Mouse (Mus musculus) cerebellum, adult 11 months (tissue): ENCODE measurements at regions not wholly inside any gene's neighbourhood (a gene's known extent, or its start where the extent isn't known, plus 50 kb on each side); places are given as distances from the start of the nearest gene placed in this dataset.

Experiments
- DNase-seq: peaks from one replicate; pipeline ENCODE4 v3.0.0; 2022

GRCm38 (mm10) chr12:106504285-106504684 lies 494.3 kb downstream of the Vrk1 start:
- DNase-seq, result no peak

- no peak for DNase-seq
Measured at GRCm38 (mm10) chr12:106514057-106514456, 504.0 kb downstream of the Vrk1 start.

DNA sequence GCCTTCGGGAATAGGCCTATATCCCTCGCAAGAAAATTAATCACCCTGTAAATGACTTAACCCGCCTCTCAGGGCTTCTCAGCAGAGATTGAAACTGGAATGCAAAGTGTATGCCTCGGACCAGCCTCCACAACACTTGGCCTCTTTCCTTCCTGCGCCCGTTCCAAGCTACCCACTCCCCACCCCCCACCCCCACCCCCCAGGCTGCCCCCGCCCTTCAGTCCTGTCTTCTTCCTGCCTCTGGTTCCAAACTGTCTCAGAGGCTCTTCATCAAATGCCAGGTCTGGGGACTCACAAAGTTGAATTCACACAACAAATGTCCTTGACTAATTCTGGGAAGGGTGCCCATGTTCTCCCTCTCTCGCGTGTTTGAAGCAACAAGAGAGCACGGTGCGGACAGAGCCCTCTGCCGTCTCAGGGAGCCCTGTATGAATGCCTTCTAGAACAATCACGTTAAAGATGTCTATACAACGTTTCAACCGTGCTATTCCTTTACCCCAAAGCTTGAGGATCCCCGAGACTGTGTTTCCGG lies 505.3 kb downstream of the Vrk1 start:
- DNase-seq, result no peak

- DNase-seq, result no peak
Measured at GRCm38 (mm10) chr12:106519141-106519540, 509.1 kb downstream of the Vrk1 start.

GRCm38 (mm10) chr12:106524411-106524810 lies 514.4 kb downstream of the Vrk1 start:
- DNase-seq, result no peak

DNA sequence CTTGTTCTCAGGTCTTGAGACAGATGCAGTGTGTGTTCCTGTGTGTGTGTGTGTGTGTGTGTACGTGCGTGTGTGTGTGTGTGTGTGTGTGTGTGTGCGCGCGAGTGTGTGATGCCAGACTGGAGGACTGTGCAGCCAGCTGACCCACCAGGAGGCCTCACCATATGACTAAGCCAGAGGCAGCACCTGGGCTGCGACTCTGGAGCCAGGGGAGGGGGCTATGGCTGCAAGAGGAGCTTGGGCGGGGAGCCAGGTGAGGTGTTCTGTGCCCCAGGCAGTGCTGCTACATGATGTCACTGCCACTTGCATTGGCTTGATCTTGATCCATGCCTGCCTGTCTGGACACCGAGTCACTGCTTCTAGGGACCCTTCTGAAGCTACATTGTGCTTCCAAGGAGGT lies 517.1 kb downstream of the Vrk1 start:
- no peak for DNase-seq

DNA sequence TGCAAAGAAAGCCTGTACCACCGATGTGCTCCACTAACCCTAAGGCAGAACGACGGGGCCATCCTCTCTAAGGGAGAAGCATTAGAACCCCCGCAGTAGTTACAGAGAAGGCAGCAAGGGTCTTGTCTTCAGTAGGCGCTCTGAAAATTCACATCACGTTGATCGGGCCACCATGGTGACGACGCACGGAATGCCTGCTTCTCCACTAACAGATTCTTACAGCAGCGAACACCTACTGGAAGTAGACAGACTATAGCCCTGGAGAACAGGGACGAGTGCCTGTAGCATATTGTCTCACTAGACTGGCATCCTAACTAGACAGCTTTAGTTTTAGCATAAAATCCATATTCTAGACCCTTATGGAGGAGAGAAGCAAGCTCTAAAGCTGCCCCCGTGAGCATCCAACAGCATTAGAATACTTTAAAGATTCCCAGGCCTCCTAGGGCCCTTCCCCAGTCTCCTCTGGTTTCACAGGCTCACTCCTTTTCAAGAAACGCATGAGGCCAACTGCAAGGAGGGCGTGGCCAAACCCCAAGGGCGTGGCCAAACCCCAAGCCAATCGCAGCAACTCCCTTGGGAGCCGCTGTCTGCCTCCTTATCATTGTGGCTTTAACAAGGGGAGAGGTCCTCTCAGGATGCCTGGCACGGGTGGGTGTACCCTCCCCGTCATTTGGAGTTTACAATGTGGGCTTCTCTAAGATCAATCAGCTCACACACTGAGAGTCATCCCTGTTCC lies 517.8 kb downstream of the Vrk1 start:
- no peak for DNase-seq

DNA sequence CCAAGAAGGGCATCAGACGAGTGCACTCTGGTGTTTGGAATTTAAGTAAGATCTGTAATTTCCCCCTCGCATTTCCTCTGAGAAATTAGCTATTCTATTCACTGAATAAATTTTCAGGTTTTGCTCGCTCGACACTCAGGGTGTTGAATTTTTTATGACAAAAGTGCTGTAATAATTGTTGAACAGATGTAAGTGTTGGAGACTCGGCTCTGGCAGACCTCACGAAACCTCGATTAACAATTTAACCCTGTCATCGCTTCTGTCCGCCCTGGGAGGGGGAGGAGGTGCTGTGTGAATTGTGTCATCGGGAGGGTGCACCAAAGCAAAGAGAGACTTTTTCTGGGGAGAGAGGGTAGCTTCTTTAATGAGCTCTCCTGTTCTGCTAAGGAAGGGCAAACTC lies 518.5 kb downstream of the Vrk1 start:
- no peak for DNase-seq

DNA sequence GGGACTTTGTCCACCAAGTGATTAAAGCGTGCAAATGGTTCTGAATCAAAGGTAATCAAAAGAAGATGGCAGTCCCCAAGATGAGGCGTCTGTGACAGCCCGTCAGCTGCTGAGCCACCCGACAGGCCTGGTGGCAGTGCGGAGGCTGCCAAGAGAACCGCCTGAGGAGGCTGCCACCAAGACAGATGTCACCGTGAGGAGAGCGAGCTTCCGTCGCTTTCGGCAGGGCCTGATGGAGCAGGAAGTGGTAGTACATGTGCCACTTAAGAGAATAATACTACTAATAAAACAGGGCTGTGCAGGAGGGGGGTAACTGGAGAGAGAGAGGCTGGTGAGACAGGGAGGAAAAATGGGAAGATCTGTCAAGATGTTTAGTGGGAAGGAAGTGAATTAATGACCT lies 519.1 kb downstream of the Vrk1 start:
- no peak for DNase-seq

DNA sequence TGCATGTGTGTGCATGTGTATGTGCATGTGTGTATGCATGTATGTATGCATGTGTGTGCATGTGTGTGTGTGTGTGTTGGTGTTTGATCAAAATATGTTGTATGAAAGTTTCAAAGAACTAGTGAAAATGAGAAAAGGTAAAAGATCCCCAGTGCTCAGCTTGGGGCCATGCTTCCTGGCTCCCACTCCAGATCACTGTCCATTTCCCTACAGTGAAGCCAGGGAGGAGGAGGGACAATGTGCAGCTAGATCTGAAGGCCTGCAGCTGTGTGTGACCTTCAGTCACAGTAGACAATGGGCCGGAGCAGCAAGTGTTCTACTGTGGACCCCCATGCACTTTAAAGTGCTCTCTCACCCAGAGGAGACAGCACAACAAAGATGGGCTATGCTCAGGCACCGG lies 525.1 kb downstream of the Vrk1 start:
- DNase-seq, result no peak

DNA sequence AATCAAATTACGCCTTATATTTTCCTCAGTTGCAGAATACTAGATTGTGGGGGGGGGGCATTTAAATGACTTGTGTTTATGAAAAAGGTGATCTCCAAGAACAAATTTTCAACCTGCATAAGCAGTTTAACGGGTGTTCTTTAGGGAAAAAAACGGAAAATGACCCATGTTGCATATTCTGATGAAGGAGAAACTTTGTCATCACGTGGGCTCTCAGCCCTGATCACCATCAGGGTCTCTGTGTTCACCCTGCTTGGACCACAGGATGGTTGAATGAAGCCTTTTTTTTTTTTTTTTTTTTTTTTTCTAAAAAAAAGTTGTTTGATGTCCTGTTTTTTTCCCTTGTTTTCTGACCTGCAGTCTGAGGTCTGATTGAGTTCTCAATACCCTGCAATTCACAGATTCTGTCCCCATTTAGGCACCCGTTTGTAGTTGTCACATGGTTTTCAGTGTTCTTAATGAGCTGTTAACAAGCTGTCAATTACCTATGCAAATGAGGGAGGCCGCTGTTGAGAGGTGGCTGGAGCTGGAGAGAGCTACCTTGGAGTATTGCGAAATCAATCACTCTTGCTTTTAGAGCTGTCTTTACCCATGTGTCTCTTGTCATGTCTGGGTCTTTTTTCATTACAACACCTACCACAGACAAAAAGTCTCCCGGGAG lies 525.7 kb downstream of the Vrk1 start:
- no peak for DNase-seq

- DNase-seq, result no peak
Measured at GRCm38 (mm10) chr12:106536289-106536636, 526.2 kb downstream of the Vrk1 start.

- DNase-seq, result no peak
Measured at GRCm38 (mm10) chr12:106540003-106540402, 530.0 kb downstream of the Vrk1 start.

- DNase-seq, result no peak
Measured at GRCm38 (mm10) chr12:106559566-106559965, 549.5 kb downstream of the Vrk1 start.

DNA sequence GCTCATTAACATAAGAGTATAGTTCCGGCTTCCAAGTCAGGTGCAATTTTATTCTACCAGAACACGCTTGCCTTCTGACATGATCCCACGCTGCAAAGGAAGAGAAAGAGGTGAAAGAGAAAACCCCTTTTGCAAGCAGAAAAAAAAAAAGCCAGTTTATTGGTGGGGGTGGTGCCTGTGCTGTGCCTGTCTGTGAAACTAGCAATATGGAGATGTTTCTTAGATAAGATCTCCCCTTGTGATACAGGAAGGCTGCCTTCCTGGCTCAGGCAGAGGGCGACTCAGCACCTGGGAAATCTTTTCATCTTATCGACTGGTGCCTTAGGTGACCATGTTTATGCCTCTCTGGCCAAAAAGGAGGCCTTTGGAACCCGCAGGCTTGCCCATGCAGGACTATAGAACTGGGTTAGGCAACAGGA lies 555.2 kb downstream of the Vrk1 start:
- DNase-seq, result no peak

GRCm38 (mm10) chr12:106566361-106566760 lies 556.3 kb downstream of the Vrk1 start:
- DNase-seq, result no peak

DNA sequence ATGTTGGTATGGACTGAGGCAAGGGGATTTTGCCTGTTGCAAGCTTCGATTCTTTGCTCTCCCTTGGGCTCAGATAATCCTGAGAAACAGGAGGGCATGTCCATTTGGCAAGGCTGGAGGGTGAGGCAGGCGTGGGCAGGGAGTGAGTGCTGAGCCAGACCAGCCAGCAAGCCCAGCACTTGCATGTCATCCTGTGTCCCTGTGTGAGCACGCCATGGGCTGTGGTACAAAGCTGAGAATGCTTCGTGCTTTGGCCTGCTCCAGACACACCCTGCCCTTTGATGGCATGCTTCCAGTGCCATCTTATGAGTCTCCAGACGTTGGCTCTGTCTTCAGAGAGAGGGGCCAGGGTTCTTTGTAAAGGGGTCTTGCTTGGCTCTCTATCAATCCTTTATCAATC lies 557.1 kb downstream of the Vrk1 start:
- no peak for DNase-seq

GRCm38 (mm10) chr12:106568541-106569085 lies 558.6 kb downstream of the Vrk1 start:
- DNase-seq, result no peak

GRCm38 (mm10) chr12:106572956-106573355 lies 562.9 kb downstream of the Vrk1 start:
- no peak for DNase-seq

DNA sequence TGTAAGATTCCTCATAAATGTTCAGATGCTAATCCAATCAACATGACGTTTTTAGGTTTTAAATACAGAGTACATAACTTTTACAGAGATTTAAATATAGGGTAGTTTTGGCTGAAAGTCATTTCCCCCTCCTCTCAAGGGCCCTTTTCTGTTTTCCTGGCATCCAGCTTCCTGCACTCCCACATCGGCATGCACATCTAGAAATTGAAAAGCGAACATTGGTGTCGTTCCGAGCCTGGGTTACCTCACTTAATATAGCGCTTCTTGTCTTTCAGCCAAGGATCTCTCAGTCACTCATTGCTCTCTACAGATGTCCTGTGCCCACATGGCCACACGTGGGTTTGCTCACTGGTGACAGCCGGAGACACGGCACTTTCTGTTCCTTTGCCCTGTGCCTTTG lies 572.7 kb downstream of the Vrk1 start:
- no peak for DNase-seq

DNA sequence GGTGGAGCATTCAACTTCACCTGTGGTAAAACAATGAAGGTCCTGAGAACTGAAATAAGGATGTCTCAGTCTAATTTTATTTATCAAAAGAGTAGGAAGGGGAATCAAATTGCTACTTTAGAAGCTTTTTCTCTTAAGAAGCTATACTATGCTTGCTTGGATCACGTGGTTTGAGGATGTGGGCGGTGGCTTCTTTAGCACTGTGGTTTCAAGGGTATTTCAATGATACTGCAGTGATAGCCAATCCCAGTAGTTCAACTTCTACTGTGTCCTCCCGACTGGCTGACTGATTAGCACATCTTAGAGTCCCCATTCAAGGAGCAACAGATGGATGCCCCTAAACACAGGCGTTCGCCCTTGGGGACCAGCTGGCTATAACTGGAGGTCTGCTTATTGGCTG lies 575.6 kb downstream of the Vrk1 start:
- DNase-seq, result no peak

DNA sequence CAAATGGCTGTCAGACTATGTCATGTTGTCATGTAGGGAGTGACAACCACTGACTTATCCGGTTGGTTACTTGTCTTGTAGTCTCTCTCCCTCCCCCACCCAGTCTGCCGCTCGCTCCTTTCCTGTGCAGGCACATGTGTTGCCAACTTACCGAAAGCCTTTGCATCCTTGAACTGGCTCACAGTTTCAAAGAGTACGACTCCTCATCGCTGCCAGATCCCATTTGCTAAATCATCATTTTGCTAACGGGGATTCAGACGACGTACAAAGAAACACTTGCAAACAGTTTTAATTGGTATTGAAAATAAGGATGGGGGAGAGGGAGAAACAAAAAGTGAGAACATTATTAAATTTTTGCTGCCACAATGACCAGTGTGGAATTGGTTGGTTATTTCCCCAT lies 582.7 kb downstream of the Vrk1 start:
- no peak for DNase-seq

DNA sequence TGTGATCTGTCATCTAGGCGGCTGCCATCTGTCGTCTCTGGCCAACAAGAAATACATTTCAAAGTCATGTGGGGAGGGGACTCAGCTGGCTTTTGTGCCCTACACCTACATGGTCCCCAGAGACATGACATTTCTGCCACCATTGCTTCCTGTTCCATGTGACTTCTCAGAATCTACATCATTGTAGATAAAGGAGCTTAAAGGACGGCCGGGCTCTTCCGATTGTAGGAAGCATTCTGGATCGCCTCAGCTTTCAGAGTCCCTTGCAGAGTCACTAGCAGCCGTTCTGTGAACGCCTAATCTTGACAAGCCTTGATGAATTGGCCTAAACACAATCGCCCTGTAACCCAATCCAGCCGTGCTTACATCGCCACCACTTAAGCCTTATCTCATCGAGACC lies 587.6 kb downstream of the Vrk1 start:
- no peak for DNase-seq

- DNase-seq, result no peak
Measured at GRCm38 (mm10) chr12:106607240-106607639, 597.2 kb downstream of the Vrk1 start.
